Mouse (Mus musculus) C2C12 (cell line): ENCODE results near the gene Gnai2. TPM values are rescaled to one million over a fixed set of nuclear protein-coding genes. Genes with fewer than 3 reads are reported as not detected.

Source experiments
- H3K27me3 ChIP-seq: one replicate; pipeline ENCODE4 v1.6.1; 2011; ENCODE audit not compliant: control insufficient read depth, insufficient read depth, insufficient read length
- H3K36me3 ChIP-seq: one replicate; pipeline ENCODE4 v1.6.1; 2011; ENCODE audit not compliant: control insufficient read depth, insufficient read depth
- H3K4me3 ChIP-seq: one replicate; pipeline ENCODE4 v1.5.1; 2011; ENCODE audit warnings: mild to moderate bottlenecking, control low read depth; ENCODE audit not compliant: poor library complexity, insufficient read depth, severe bottlenecking
- H3K79me2 ChIP-seq: one replicate; pipeline ENCODE4 v1.6.1; 2011; ENCODE audit not compliant: control insufficient read depth, insufficient read depth
- H3K79me3 ChIP-seq: one replicate; pipeline ENCODE4 v1.6.1; 2011; ENCODE audit warnings: low read depth, control low read depth
- H3ac ChIP-seq: one replicate; pipeline ENCODE3; 2011; ENCODE audit warnings: low read depth; ENCODE audit not compliant: control insufficient read depth, insufficient read length
- CEBPB ChIP-seq: IDR thresholded peaks from one replicate; pipeline ENCODE4 v1.6.1; 2011; ENCODE audit warnings: low read depth, mild to moderate bottlenecking, control low read depth, moderate library complexity
- CTCF ChIP-seq: IDR thresholded peaks from one replicate; pipeline ENCODE4 v1.5.1; 2011; ENCODE audit not compliant: control insufficient read depth, insufficient read depth, insufficient read length
- FOSL1 ChIP-seq: IDR thresholded peaks from one replicate; pipeline ENCODE4 v1.8.0; 2011; ENCODE audit warnings: mild to moderate bottlenecking, low read length; ENCODE audit not compliant: poor library complexity, insufficient read depth, severe bottlenecking
- MAX ChIP-seq: IDR thresholded peaks from one replicate; pipeline ENCODE4 v1.6.1; 2011; ENCODE audit warnings: mild to moderate bottlenecking, control low read depth
- MYOD1 ChIP-seq: IDR thresholded peaks from one replicate; pipeline ENCODE4 v1.6.1; 2011; ENCODE audit warnings: low read depth; ENCODE audit not compliant: control insufficient read depth, insufficient read length
- MYOG ChIP-seq: IDR thresholded peaks from one replicate; pipeline ENCODE4 v1.6.1; 2011; ENCODE audit not compliant: control insufficient read depth, insufficient read length; ENCODE audit errors: extremely low read depth
- USF1 ChIP-seq: IDR thresholded peaks from one replicate; pipeline ENCODE4 v1.6.1; 2011; ENCODE audit warnings: low read depth, mild to moderate bottlenecking, control low read depth, moderate library complexity
- polyA plus RNA-seq: library from polyadenylated mRNA; unstranded; fragments of >200 nt; fragmentation: generic; extraction: Trizol; gene quantifications from one replicate; pipeline ENCODE4 v1.2.1, GENCODE M21; 2012; ENCODE audit warnings: missing spikeins

The Gnai2 gene
- polyA plus RNA-seq, 1 experiment, result 449 TPM

DNA sequence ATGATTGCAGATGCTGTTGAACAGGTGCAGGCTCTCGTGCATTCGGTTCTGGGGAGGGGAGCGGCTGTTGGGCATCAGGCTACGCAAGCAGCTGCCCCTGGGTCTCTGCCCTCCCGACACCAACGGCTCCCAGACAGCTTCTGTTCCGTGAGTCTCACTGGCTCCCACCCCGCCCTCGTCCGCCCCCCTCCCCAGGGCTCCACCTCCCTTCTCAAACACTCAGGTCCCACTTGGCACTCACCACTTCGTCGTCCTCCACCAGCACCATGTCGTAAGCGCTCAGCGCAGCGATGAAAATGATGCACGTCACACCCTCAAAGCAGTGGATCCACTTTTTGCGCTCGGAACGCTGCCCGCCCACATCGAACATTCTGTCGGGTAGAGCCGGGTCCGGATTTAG is 41.1 kb upstream of the Gnai2 start:
- H3K27me3 ChIP-seq, result peaks cover 50% of the 10 kb centered on the region
- no peaks in the 10 kb centered on the region for H3K79me2 ChIP-seq
- H3K36me3 ChIP-seq, result no peaks in the 10 kb centered on the region
- TF ChIP-seq MYOD1, result no peak
- TF ChIP-seq FOSL1, result no peak
- TF ChIP-seq USF1, result no peak
- no peak for TF ChIP-seq CEBPB
- no peak for TF ChIP-seq CTCF
- TF ChIP-seq MAX, result no peak
- TF ChIP-seq MYOG, result no peak
- no peaks in the 10 kb centered on the region for H3K79me3 ChIP-seq
- H3K4me3 ChIP-seq, result no peak overlapping the region
- H3ac ChIP-seq, result peak overlapping the region; percentile 33

DNA sequence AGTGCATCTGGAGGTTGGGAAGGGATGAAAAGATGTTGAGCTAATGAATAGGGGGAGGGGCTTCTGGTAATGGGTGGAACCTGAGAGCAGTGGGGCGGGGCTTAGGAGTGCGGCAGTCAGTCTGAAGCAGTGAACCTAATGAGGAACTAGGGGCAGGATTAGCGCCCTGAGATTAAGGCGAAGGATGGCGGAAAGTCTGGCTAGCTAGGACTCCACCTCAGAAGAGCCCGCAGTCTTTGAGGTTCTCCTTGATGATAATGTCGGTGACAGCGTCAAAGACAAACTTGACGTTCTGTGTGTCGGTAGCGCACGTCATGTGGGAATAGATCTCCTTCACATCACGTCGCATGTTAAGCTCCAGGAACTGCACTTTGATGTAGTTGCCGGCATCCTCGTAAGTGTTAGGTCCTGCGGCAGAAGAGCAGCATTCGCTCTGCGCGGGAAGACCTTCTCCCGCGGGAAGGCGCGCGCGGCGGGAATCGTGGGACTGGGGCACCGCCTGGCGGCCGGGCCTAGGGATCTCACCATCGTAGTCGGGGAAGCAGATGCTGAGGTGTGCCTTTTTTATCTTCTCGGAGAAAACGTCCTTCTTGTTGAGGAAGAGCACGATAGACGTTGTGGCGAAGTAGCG is 40.6 kb upstream of the Gnai2 start:
- Histone ChIP-seq H3K79me3 (no peaks in the 10 kb centered on the region), H3K36me3 (no peaks in the 10 kb centered on the region), H3K79me2 (no peaks in the 10 kb centered on the region), H3K27me3 (peaks cover 47% of the 10 kb centered on the region), H3ac (peak overlapping the region; percentile 33), H3K4me3 (no peak overlapping the region)
- peak; percentile 90 for TF ChIP-seq CTCF
- TF ChIP-seq CEBPB, result no peak
- no peak for TF ChIP-seq FOSL1
- TF ChIP-seq MYOG, result no peak
- TF ChIP-seq MYOD1, result no peak
- TF ChIP-seq MAX, result peak; percentile 90

DNA sequence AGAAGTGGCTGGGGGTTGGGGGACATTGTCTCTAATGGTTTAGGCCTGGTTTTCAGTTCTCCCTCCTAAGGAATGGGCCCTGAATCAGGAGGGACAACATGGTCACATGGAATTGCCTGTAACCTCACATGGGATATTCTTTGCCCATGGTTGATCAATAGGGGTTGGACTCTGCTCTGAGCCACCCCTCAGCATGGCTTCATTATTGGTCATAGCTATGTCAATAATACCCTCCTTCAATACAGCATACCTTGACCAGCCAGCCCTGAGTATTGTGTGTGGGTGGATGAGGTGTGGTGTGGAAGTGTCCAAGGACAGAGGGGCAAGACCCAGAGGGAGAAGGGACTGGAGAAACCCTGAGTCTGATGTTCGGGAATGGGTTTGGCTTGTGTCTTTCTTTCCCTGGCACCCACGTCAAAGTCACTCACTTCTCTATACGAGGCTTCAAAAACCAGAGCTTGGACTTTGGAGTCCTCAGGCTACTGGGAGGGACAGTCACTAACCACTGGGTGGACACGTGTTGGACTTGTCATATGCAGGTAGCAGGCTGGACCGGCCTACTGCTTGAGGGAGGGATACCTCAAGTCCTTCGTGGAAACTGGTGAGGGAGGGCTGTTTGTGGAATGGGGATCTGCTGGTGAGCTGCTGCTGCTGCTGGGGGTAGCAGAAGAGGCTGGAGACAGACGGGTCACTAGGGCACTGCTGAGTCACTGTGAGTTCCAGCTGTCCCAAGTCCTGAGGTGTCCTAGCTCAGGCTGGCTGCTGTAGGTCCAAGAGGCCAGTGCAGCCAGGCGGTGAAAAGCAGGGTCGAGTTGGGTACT is 39.7 kb upstream of the Gnai2 start:
- no peaks in the 10 kb centered on the region for H3K79me3 ChIP-seq
- TF ChIP-seq CEBPB (no peak), MYOD1 (no peak), MYOG (no peak), MAX (no peak), USF1 (no peak)
- H3K79me2 ChIP-seq, result no peaks in the 10 kb centered on the region
- peaks cover 48% of the 10 kb centered on the region for H3K27me3 ChIP-seq
- H3K36me3 ChIP-seq, result no peaks in the 10 kb centered on the region
- H3K4me3 ChIP-seq, result no peak overlapping the region
- no peak overlapping the region for H3ac ChIP-seq

DNA sequence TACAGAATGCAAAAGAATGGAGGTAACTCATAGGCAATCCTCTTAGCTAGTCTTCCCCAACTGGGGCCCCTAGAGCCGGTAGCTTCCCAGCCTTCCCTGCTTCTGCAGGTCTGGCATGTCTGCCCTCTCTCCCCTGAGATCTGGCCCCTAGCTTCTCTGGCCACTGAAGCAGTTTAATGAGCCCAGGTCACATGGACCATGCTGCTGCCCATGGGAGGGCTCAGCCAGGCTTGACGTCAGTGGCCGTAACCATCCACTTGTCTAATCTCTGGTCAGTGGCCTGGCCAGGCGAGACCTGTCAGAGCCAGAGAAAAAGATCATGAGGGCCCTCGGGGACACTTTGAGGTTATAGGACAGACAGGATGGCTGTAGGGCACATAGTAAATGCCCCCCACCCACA is 35.1 kb upstream of the Gnai2 start:
- Histone ChIP-seq H3K27me3 (peaks cover 68% of the 10 kb centered on the region), H3ac (no peak overlapping the region)

DNA sequence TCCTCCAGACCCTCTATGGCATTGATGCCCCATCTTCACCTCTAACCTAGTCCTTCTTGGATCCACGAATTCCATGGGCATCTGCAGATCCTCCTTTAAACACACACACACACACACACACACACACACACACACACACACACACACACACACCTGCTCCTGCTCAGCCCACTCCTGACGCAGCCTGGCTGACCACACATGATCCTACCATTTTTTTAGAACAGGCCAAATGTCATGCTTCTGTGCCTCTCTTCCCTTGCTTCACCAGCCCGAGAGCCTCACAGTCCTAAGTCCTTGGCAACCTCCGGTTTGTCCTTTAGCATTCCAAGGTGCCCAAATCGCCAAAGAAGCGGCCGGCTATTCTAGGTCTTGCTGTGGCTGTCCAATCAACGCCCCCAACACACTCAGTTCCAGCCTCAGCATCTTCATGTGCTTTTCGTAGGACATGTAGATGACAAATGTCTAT is 34.3 kb upstream of the Gnai2 start, which contains the start of gene Slc38a3:
Gene Slc38a3 (minus strand): TSS at position 51 of the 466 bp plus-strand sequence.
- TF ChIP-seq FOSL1 (no peak), MAX (no peak)
- no peaks in the 10 kb centered on the region for H3K36me3 ChIP-seq
- H3K27me3 ChIP-seq, result peaks cover 76% of the 10 kb centered on the region

More for the DNA sequence above, 35.1 kb upstream of the Gnai2 start:
- Histone ChIP-seq H3K4me3 (no peak overlapping the region), H3K36me3 (no peaks in the 10 kb centered on the region), H3K79me3 (no peaks in the 10 kb centered on the region), H3K79me2 (no peaks in the 10 kb centered on the region)
- TF ChIP-seq CTCF (no peak), MYOG (no peak), MYOD1 (no peak), FOSL1 (no peak), MAX (no peak), CEBPB (no peak), USF1 (no peak)

DNA sequence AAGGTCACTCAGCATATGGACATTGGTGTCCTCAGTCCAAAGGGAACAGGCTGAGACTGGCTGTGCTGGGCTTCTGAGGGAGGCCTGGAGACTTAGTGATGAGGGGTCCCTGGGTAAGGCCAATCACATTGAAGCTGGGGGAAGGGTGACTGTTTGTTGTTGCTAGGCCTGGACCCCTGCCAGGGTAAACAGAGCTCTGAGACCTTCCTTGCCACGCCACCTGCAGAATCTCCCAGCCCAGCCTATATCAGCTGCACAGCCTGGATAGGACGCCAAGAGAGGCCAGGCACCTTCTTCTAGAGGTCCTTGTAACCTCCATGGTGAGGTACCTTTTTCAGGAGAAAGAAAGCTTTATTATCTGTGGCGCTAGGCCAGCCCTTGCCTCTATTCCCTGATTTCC is 33.7 kb upstream of the Gnai2 start:
- peaks cover 75% of the 10 kb centered on the region for H3K27me3 ChIP-seq
- no peak for TF ChIP-seq CTCF
- TF ChIP-seq FOSL1, result no peak
- no peak for TF ChIP-seq MYOD1
- no peak for TF ChIP-seq MAX
- TF ChIP-seq USF1, result no peak
- TF ChIP-seq CEBPB, result no peak
- no peak for TF ChIP-seq MYOG
- H3K79me3 ChIP-seq, result no peaks in the 10 kb centered on the region
- no peaks in the 10 kb centered on the region for H3K36me3 ChIP-seq
- H3K79me2 ChIP-seq, result no peaks in the 10 kb centered on the region
- no peak overlapping the region for H3K4me3 ChIP-seq
- H3ac ChIP-seq, result no peak overlapping the region

More for the DNA sequence above, 34.3 kb upstream of the Gnai2 start, which contains the start of gene Slc38a3:
- H3ac ChIP-seq, result no peak within 1 kb of the TSS
- H3K79me2 ChIP-seq, result no peaks in the 10 kb centered on the region
- H3K79me3 ChIP-seq, result no peaks in the 10 kb centered on the region
- H3K4me3 ChIP-seq, result no peak within 1 kb of the TSS
